ENCODE assay signal across 7 mouse cellular contexts in genomic region chr17:36958884-36959283, GRCm38 (mm10). TPM values are rescaled to one million over a fixed set of nuclear protein-coding genes. Genes with fewer than 3 reads are reported as not detected.
DNase-seq lines count a peak whose midpoint lies in the region; ATAC-seq lines count a peak whose summit lies in the region.

No protein-coding gene starts in this region.

- H3K27ac ChIP-seq in lung, embryonic 15.5 days, result peak overlapping the region; percentile 49
- H3K27ac ChIP-seq in embryonic facial prominence, embryonic 13.5 days, result peak overlapping the region; percentile 77
- peak overlapping the region; percentile 75 for H3K27ac ChIP-seq in intestine, embryonic 14.5 days (ENCODE audit: low read depth)
- peak overlapping the region; percentile 68 for H3K27ac ChIP-seq in midbrain, embryonic 16.5 days (ENCODE audit: low read length)

- H3K9me3 ChIP-seq in lung, embryonic 15.5 days, result no peaks in the 10 kb centered on the region
- no peaks in the 10 kb centered on the region for H3K9me3 ChIP-seq in embryonic facial prominence, embryonic 13.5 days
- H3K9me3 ChIP-seq in intestine, embryonic 14.5 days (ENCODE audit: control insufficient read depth, low read length), result no peaks in the 10 kb centered on the region
- no peaks in the 10 kb centered on the region for H3K9me3 ChIP-seq in midbrain, embryonic 16.5 days (replicated peaks; ENCODE audit: control insufficient read depth, low read length, poor library complexity, severe bottlenecking)

- peak overlapping the region; percentile 68 for H3K4me3 ChIP-seq in lung, embryonic 15.5 days
- peak overlapping the region; percentile 64 for H3K4me3 ChIP-seq in embryonic facial prominence, embryonic 13.5 days
- peak overlapping the region; percentile 77 for H3K4me3 ChIP-seq in intestine, embryonic 14.5 days (ENCODE audit: low read depth, low read length)
- peak overlapping the region; percentile 74 for H3K4me3 ChIP-seq in midbrain, embryonic 16.5 days (ENCODE audit: low read depth, low read length)

- H3K27me3 ChIP-seq in lung, embryonic 15.5 days, result no peaks in the 10 kb centered on the region
- no peaks in the 10 kb centered on the region for H3K27me3 ChIP-seq in embryonic facial prominence, embryonic 13.5 days
- H3K27me3 ChIP-seq in intestine, embryonic 14.5 days (replicated peaks; ENCODE audit: control insufficient read depth, insufficient read depth, low read length), result no peaks in the 10 kb centered on the region
- H3K27me3 ChIP-seq in midbrain, embryonic 16.5 days (ENCODE audit: control insufficient read depth, insufficient read depth, low read depth, low read length), result no peaks in the 10 kb centered on the region

- ATAC-seq in lung, embryonic 15.5 days (ENCODE audit: borderline replicate concordance, extremely low read depth, low FRiP score, low TSS enrichment), result no peak
- no peak for ATAC-seq in embryonic facial prominence, embryonic 13.5 days (ENCODE audit: insufficient number of reproducible peaks, insufficient read depth, low FRiP score, low TSS enrichment, low read depth)
- ATAC-seq in intestine, embryonic 14.5 days (replicated peaks; ENCODE audit: low FRiP score, low TSS enrichment, low read depth), result no peak; the same call in 1 of the 2 replicates
- ATAC-seq in midbrain, embryonic 16.5 days, result peak; percentile 11; the same call in 1 of the 2 replicates

- no peak for DNase-seq in lung, postnatal 4 days
- DNase-seq in intestine, embryonic 14.5 days (ENCODE audit: low spot score), result no peak
- DNase-seq in layer of hippocampus, postnatal 10 days (ENCODE audit: low spot score in 2 of 2), result no peak
- DNase-seq in gastrocnemius, adult 18-20 months (ENCODE audit: low spot score), result no peak

- peak overlapping the region; percentile 56 for H3K9ac ChIP-seq in lung, embryonic 15.5 days
- H3K9ac ChIP-seq in embryonic facial prominence, embryonic 13.5 days, result peak overlapping the region; percentile 82
- peak overlapping the region; percentile 67 for H3K9ac ChIP-seq in intestine, embryonic 14.5 days (ENCODE audit: low read length)
- peak overlapping the region; percentile 78 for H3K9ac ChIP-seq in midbrain, embryonic 16.5 days (ENCODE audit: low read depth, low read length)

- peaks cover 12% of the 10 kb centered on the region for H3K4me1 ChIP-seq in lung, embryonic 15.5 days
- H3K4me1 ChIP-seq in embryonic facial prominence, embryonic 13.5 days, result peaks cover 13% of the 10 kb centered on the region
- H3K4me1 ChIP-seq in intestine, embryonic 14.5 days (replicated peaks; ENCODE audit: control insufficient read depth, insufficient read depth, low read length), result peaks cover 4% of the 10 kb centered on the region
- peaks cover 13% of the 10 kb centered on the region for H3K4me1 ChIP-seq in midbrain, embryonic 16.5 days (ENCODE audit: control insufficient read depth, insufficient read depth, low read length)

- H3K36me3 ChIP-seq in lung, embryonic 15.5 days, result peaks cover 18% of the 10 kb centered on the region; the same call in 1 of the 2 replicates
- H3K36me3 ChIP-seq in embryonic facial prominence, embryonic 13.5 days, result peaks cover 13% of the 10 kb centered on the region; the same call in 1 of the 2 replicates
- peaks cover 24% of the 10 kb centered on the region; the same call in 1 of the 2 replicates for H3K36me3 ChIP-seq in intestine, embryonic 14.5 days (ENCODE audit: control insufficient read depth, insufficient read depth, low read length)
- no peaks in the 10 kb centered on the region for H3K36me3 ChIP-seq in midbrain, embryonic 16.5 days (ENCODE audit: control insufficient read depth, insufficient read depth, low read length)

- WGBS in lung, embryonic 15.5 days, result 7% methylated on average over 12 of the region's 12 CpGs
- 12% methylated on average over 12 of the region's 12 CpGs for WGBS in embryonic facial prominence, embryonic 13.5 days
- WGBS in intestine, embryonic 14.5 days, result 10% methylated on average over 12 of the region's 12 CpGs
- WGBS in midbrain, embryonic 16.5 days, result 9% methylated on average over 12 of the region's 12 CpGs

- peak overlapping the region; percentile 76 for H3K4me2 ChIP-seq in lung, embryonic 15.5 days
- peak overlapping the region; percentile 74 for H3K4me2 ChIP-seq in embryonic facial prominence, embryonic 13.5 days
- peak overlapping the region; percentile 86 for H3K4me2 ChIP-seq in intestine, embryonic 14.5 days (ENCODE audit: low read length)
- peak overlapping the region; percentile 85 for H3K4me2 ChIP-seq in midbrain, embryonic 16.5 days (ENCODE audit: low read length)

RNA-seq across cellular contexts. Expression of gene Znrd1as, which starts 0.5 kb away (rescaled TPM):
- 5.2 and 6.7 TPM in 2 replicates for polyA plus RNA-seq in lung, embryonic 15.5 days (2015; fragmentation: Nextera tagmentation; extraction: Ambion mirVana)
- polyA plus RNA-seq in embryonic facial prominence, embryonic 13.5 days (2015; fragmentation: Nextera tagmentation; extraction: Ambion mirVana), result 4.9 and 6.4 TPM in 2 replicates
- 4.9 and 6.6 TPM in 2 replicates for polyA plus RNA-seq in intestine, embryonic 14.5 days (2014; fragmentation: Nextera tagmentation; extraction: Ambion mirVana)
- 4.7 and 6.5 TPM in 2 replicates for polyA plus RNA-seq in midbrain, embryonic 16.5 days (2015; fragmentation: Nextera tagmentation; extraction: Ambion mirVana)
- total RNA-seq in layer of hippocampus, postnatal 10 days (2021), result 1 to 10 TPM; 4.8 to 5.3 TPM
- total RNA-seq in gastrocnemius, adult 18-20 months (2021), result 10 to 100 TPM; 26.5 to 26.6 TPM

RNA-seq across cellular contexts. Expression of gene Znrd1, which starts 0.5 kb away (rescaled TPM):
- polyA plus RNA-seq in lung, embryonic 15.5 days (2015; fragmentation: Nextera tagmentation; extraction: Ambion mirVana), result 98.4 and 102 TPM in 2 replicates
- 106 and 115 TPM in 2 replicates for polyA plus RNA-seq in embryonic facial prominence, embryonic 13.5 days (2015; fragmentation: Nextera tagmentation; extraction: Ambion mirVana)
- 88.7 and 91.2 TPM in 2 replicates for polyA plus RNA-seq in intestine, embryonic 14.5 days (2014; fragmentation: Nextera tagmentation; extraction: Ambion mirVana)
- polyA plus RNA-seq in midbrain, embryonic 16.5 days (2015; fragmentation: Nextera tagmentation; extraction: Ambion mirVana), result 47.3 and 52.3 TPM in 2 replicates
- total RNA-seq in layer of hippocampus, postnatal 10 days (2021), result 10 to 100 TPM; 30.2 to 30.3 TPM
- 10 to 100 TPM; 21.9 to 22.1 TPM for total RNA-seq in gastrocnemius, adult 18-20 months (2021)

RNA-seq across cellular contexts. Expression of gene Ppp1r11, which starts 7.3 kb away (rescaled TPM):
- polyA plus RNA-seq in lung, embryonic 15.5 days (2015; fragmentation: Nextera tagmentation; extraction: Ambion mirVana), result 104 and 113 TPM in 2 replicates
- 118 and 130 TPM in 2 replicates for polyA plus RNA-seq in embryonic facial prominence, embryonic 13.5 days (2015; fragmentation: Nextera tagmentation; extraction: Ambion mirVana)
- polyA plus RNA-seq in intestine, embryonic 14.5 days (2014; fragmentation: Nextera tagmentation; extraction: Ambion mirVana), result 120 and 132 TPM in 2 replicates
- polyA plus RNA-seq in midbrain, embryonic 16.5 days (2015; fragmentation: Nextera tagmentation; extraction: Ambion mirVana), result 158 and 166 TPM in 2 replicates
- 100 to 1,000 TPM in 1 of 2 experiments, 10 to 100 TPM in 1; 88.2 to 100 TPM for total RNA-seq in layer of hippocampus, postnatal 10 days (2021)
- 10 to 100 TPM; 58.9 to 65.9 TPM for total RNA-seq in gastrocnemius, adult 18-20 months (2021)

RNA-seq across cellular contexts. Expression of gene Rnf39, which starts 16.2 kb away (rescaled TPM):
- polyA plus RNA-seq in lung, embryonic 15.5 days (2015; fragmentation: Nextera tagmentation; extraction: Ambion mirVana), result 0.43 and 1.1 TPM in 2 replicates
- polyA plus RNA-seq in embryonic facial prominence, embryonic 13.5 days (2015; fragmentation: Nextera tagmentation; extraction: Ambion mirVana), result 0.35 and 0.39 TPM in 2 replicates
- polyA plus RNA-seq in intestine, embryonic 14.5 days (2014; fragmentation: Nextera tagmentation; extraction: Ambion mirVana), result 1.3 and 1.5 TPM in 2 replicates
- 1.7 and 2.0 TPM in 2 replicates for polyA plus RNA-seq in midbrain, embryonic 16.5 days (2015; fragmentation: Nextera tagmentation; extraction: Ambion mirVana)
- total RNA-seq in layer of hippocampus, postnatal 10 days (2021), result 1 to 10 TPM; 4.9 to 5.4 TPM
- under 1 TPM; 0.23 to 0.24 TPM for total RNA-seq in gastrocnemius, adult 18-20 months (2021)

RNA-seq across cellular contexts. Expression of gene 2410137M14Rik, which starts 22.2 kb away (rescaled TPM):
- polyA plus RNA-seq in lung, embryonic 15.5 days (2015; fragmentation: Nextera tagmentation; extraction: Ambion mirVana), result not detected in 2 replicates
- not detected in 2 replicates for polyA plus RNA-seq in embryonic facial prominence, embryonic 13.5 days (2015; fragmentation: Nextera tagmentation; extraction: Ambion mirVana)
- polyA plus RNA-seq in intestine, embryonic 14.5 days (2014; fragmentation: Nextera tagmentation; extraction: Ambion mirVana), result not detected in 2 replicates
- polyA plus RNA-seq in midbrain, embryonic 16.5 days (2015; fragmentation: Nextera tagmentation; extraction: Ambion mirVana), result 0.42 and 0.44 TPM in 2 replicates
- total RNA-seq in layer of hippocampus, postnatal 10 days (2021), result under 1 TPM; 0.53 to 0.83 TPM
- under 1 TPM in 1 of 2 experiments, not detected in 1; 0.37 TPM for total RNA-seq in gastrocnemius, adult 18-20 months (2021)
